Mouse (Mus musculus): ENCODE results near the gene Fbxo36. TPM values are rescaled to one million over a fixed set of nuclear protein-coding genes. Genes with fewer than 3 reads are reported as not detected.

The Fbxo36 gene
- polyA plus RNA-seq, 1 experiment from 2014 or later = 11.8 TPM

DNA sequence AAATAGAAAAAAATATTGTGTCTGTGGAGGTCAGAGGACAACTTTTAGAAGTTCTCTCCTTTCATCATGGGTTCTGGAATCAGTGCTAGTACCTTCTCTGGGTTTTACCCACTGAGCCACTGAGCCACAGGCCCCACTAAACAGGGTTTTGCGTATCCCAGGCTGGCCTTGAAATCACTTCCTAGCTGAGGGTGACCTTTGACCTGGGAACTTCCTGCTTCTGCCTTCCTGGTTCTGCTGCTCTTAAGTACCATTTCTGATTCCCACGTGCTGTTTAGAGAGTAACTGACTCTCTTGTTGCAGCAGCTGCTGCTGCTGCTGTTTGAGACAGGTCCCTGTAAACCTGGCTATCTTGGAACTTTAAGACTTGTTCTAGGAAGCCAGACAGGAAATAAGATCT, 25.0 kb downstream of the Fbxo36 start:
- 42% methylated on average over 2 of the region's 2 CpGs for WGBS
- H3K9ac ChIP-seq (ENCODE audit: low read length) = no peak overlapping the region
- H3K4me2 ChIP-seq (ENCODE audit: low read length) = no peak overlapping the region
- H3K27me3 ChIP-seq (replicated peaks; ENCODE audit: control insufficient read depth, insufficient read depth, low read length) = no peaks in the 10 kb centered on the region
- ATAC-seq (replicated peaks; ENCODE audit: low FRiP score, low TSS enrichment, low read depth) (no peak), DNase-seq (ENCODE audit: low spot score) (no peak)
- no peak overlapping the region for H3K27ac ChIP-seq (ENCODE audit: low read depth)
- 0 out of 2 replicates have a peak, but pooled peaks cover 2% of the 10 kb centered on the region for H3K4me1 ChIP-seq (replicated peaks; ENCODE audit: control insufficient read depth, insufficient read depth, low read length)
- no peak overlapping the region for H3K4me3 ChIP-seq (ENCODE audit: low read depth, low read length)
- no peaks in the 10 kb centered on the region for H3K36me3 ChIP-seq (ENCODE audit: control insufficient read depth, insufficient read depth, low read length)
- no peaks in the 10 kb centered on the region for H3K9me3 ChIP-seq (ENCODE audit: control insufficient read depth, low read length)

GRCm38 (mm10) chr1:84866231-84866630, 26.6 kb downstream of the Fbxo36 start:
- H3K9me3 ChIP-seq (ENCODE audit: control insufficient read depth, low read length) = no peaks in the 10 kb centered on the region
- no peak overlapping the region for H3K4me2 ChIP-seq (ENCODE audit: low read length)
- H3K4me1 ChIP-seq (replicated peaks; ENCODE audit: control insufficient read depth, insufficient read depth, low read length) = 0 out of 2 replicates have a peak, but pooled peaks cover 2% of the 10 kb centered on the region
- DNase-seq (ENCODE audit: low spot score) (no peak), ATAC-seq (replicated peaks; ENCODE audit: low FRiP score, low TSS enrichment, low read depth) (no peak)
- no peaks in the 10 kb centered on the region for H3K36me3 ChIP-seq (ENCODE audit: control insufficient read depth, insufficient read depth, low read length)
- no peaks in the 10 kb centered on the region for H3K27me3 ChIP-seq (replicated peaks; ENCODE audit: control insufficient read depth, insufficient read depth, low read length)
- 88% methylated on average over 6 of the region's 6 CpGs for WGBS
- no peak overlapping the region for H3K4me3 ChIP-seq (ENCODE audit: low read depth, low read length)
- H3K9ac ChIP-seq (ENCODE audit: low read length) = no peak overlapping the region
- no peak overlapping the region for H3K27ac ChIP-seq (ENCODE audit: low read depth)

DNA sequence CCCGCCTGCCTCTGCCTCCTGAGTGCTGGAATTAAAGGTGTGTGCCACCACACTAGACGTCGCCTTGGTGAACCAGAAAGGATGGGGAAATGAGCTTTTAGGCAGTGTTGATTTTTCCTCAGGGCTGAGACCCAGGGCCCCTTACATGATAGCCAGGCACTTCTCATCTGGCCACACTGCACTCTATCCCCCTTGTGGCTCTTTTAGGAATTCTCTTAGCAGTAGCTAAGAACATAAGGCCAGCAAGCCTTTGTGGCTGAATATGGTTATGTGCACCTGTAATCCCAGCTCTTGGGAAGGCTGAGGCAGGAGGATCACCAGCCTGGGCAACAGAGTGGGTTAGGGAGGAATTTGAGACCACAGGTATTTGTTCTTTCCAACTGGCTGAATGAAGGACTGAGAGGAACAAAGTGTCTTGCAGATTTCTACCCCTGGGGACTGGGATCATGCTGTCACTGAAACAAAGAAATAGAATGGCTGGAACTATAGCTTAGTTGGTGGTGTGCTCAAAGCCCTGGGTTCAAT, 27.1 kb downstream of the Fbxo36 start:
- no peak for DNase-seq (ENCODE audit: low spot score)
- Histone ChIP-seq H3K9ac (ENCODE audit: low read length) (no peak overlapping the region), H3K36me3 (ENCODE audit: control insufficient read depth, insufficient read depth, low read length) (no peaks in the 10 kb centered on the region), H3K4me3 (ENCODE audit: low read depth, low read length) (no peak overlapping the region), H3K27ac (ENCODE audit: low read depth) (no peak overlapping the region), H3K4me2 (ENCODE audit: low read length) (no peak overlapping the region), H3K27me3 (replicated peaks; ENCODE audit: control insufficient read depth, insufficient read depth, low read length) (no peaks in the 10 kb centered on the region), H3K9me3 (ENCODE audit: control insufficient read depth, low read length) (no peaks in the 10 kb centered on the region), H3K4me1 (replicated peaks; ENCODE audit: control insufficient read depth, insufficient read depth, low read length) (0 out of 2 replicates have a peak, but pooled peaks cover 2% of the 10 kb centered on the region)
- ATAC-seq (replicated peaks; ENCODE audit: low FRiP score, low TSS enrichment, low read depth) = no peak
- 95% methylated on average over 3 of the region's 3 CpGs for WGBS

- H3K9ac ChIP-seq (ENCODE audit: low read length) = no peak overlapping the region
- H3K4me2 ChIP-seq (ENCODE audit: low read length) = no peak overlapping the region
- no peak overlapping the region for H3K4me3 ChIP-seq (ENCODE audit: low read depth, low read length)
- H3K27me3 ChIP-seq (replicated peaks; ENCODE audit: control insufficient read depth, insufficient read depth, low read length) = no peaks in the 10 kb centered on the region
- no peak for DNase-seq (ENCODE audit: low spot score)
- ATAC-seq (replicated peaks; ENCODE audit: low FRiP score, low TSS enrichment, low read depth) = no peak
- H3K4me1 ChIP-seq (replicated peaks; ENCODE audit: control insufficient read depth, insufficient read depth, low read length) = 0 out of 2 replicates have a peak, but pooled peaks cover 2% of the 10 kb centered on the region
- H3K27ac ChIP-seq (ENCODE audit: low read depth) = no peak overlapping the region
- no peaks in the 10 kb centered on the region for H3K9me3 ChIP-seq (ENCODE audit: control insufficient read depth, low read length)
- no peaks in the 10 kb centered on the region for H3K36me3 ChIP-seq (ENCODE audit: control insufficient read depth, insufficient read depth, low read length)
Measured at GRCm38 (mm10) chr1:84868311-84868710, 28.7 kb downstream of the Fbxo36 start.

DNA sequence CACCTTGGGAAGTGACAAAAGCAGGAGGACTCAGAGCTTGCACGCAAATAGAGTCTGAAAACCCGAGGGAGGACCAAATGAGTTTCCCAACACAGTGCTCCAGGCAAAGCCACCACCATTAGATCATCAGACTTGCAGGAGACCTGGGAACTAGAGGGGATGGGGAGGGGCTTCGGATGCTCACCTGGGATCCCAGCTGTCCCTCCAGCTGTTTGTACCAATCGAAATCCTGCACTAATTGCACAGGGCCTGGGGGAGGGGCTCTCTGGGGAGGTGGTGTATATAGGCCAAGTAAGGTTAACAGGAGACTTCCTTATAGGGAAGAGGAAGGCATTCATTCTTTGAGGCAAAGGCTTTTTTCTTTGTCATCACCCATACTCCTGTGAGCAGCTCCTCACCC, 29.2 kb downstream of the Fbxo36 start:
- Histone ChIP-seq H3K4me1 (replicated peaks; ENCODE audit: control insufficient read depth, insufficient read depth, low read length) (0 out of 2 replicates have a peak, but pooled peaks cover 2% of the 10 kb centered on the region), H3K36me3 (ENCODE audit: control insufficient read depth, insufficient read depth, low read length) (no peaks in the 10 kb centered on the region), H3K27ac (ENCODE audit: low read depth) (no peak overlapping the region), H3K4me2 (ENCODE audit: low read length) (no peak overlapping the region), H3K9ac (ENCODE audit: low read length) (no peak overlapping the region), H3K4me3 (ENCODE audit: low read depth, low read length) (no peak overlapping the region), H3K27me3 (replicated peaks; ENCODE audit: control insufficient read depth, insufficient read depth, low read length) (no peaks in the 10 kb centered on the region), H3K9me3 (ENCODE audit: control insufficient read depth, low read length) (no peaks in the 10 kb centered on the region)
- DNase-seq (ENCODE audit: low spot score) (no peak), ATAC-seq (replicated peaks; ENCODE audit: low FRiP score, low TSS enrichment, low read depth) (no peak)
- WGBS = 70% methylated on average over 4 of the region's 4 CpGs

DNA sequence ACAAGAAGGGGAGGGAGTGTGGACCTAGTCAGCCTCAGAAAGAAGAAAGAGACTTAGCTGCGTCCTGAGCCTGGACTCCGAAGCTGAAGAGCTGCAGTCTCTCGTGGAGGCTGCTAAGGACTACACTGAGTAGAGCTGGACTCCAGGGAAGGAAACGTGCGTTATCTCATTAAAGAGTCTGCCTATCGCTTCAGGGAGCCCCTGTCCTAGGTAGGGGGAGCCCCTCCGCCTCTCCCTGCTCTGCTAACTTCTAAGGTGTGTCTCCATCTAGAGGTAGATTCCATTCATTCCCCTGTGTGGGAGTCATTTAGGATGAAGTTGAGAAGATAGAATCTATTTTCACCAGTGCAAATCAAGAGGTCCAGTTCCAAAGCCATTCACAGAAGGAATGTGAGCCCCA, 29.9 kb downstream of the Fbxo36 start:
- WGBS = 41% methylated on average over 7 of the region's 7 CpGs
- ATAC-seq (replicated peaks; ENCODE audit: low FRiP score, low TSS enrichment, low read depth) = 0 out of 2 replicates have a peak, but pooled peaks have one; percentile 18
- Histone ChIP-seq H3K36me3 (ENCODE audit: control insufficient read depth, insufficient read depth, low read length) (no peaks in the 10 kb centered on the region), H3K9ac (ENCODE audit: low read length) (no peak overlapping the region), H3K27ac (ENCODE audit: low read depth) (no peak overlapping the region), H3K27me3 (replicated peaks; ENCODE audit: control insufficient read depth, insufficient read depth, low read length) (no peaks in the 10 kb centered on the region), H3K9me3 (ENCODE audit: control insufficient read depth, low read length) (no peaks in the 10 kb centered on the region), H3K4me2 (ENCODE audit: low read length) (no peak overlapping the region), H3K4me1 (replicated peaks; ENCODE audit: control insufficient read depth, insufficient read depth, low read length) (0 out of 2 replicates have a peak, but pooled peaks cover 2% of the 10 kb centered on the region), H3K4me3 (ENCODE audit: low read depth, low read length) (no peak overlapping the region)
- no peak for DNase-seq (ENCODE audit: low spot score)

DNA sequence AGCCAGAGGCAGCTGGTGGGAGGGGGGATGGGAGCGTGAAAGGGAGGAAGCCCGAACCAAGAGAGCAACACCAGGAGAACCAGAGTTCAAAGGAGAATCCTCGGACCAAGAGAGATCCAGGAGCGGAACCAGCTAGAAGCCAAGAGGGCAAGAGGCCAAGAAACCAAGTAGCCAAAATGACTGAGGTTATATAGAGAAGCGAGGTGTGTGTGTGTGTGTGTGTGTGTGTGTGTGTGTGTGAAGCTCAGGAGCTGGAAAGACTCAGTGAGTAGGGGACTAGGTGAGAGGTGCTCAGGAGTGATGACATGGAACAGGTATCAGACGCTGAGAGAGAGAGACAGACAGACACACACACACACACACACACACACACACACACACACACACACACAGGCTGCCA, 31.5 kb downstream of the Fbxo36 start:
- 71% methylated on average over 5 of the region's 6 CpGs for WGBS

GRCm38 (mm10) chr1:84872105-84872504, 32.5 kb downstream of the Fbxo36 start:
- Histone ChIP-seq H3K4me1 (replicated peaks; ENCODE audit: control insufficient read depth, insufficient read depth, low read length) (no peaks in the 10 kb centered on the region), H3K36me3 (ENCODE audit: control insufficient read depth, insufficient read depth, low read length) (no peaks in the 10 kb centered on the region), H3K4me2 (ENCODE audit: low read length) (no peak overlapping the region), H3K27me3 (replicated peaks; ENCODE audit: control insufficient read depth, insufficient read depth, low read length) (no peaks in the 10 kb centered on the region), H3K27ac (ENCODE audit: low read depth) (no peak overlapping the region), H3K9ac (ENCODE audit: low read length) (no peak overlapping the region), H3K9me3 (ENCODE audit: control insufficient read depth, low read length) (no peaks in the 10 kb centered on the region), H3K4me3 (ENCODE audit: low read depth, low read length) (no peak overlapping the region)
- DNase-seq (ENCODE audit: low spot score) (no peak), ATAC-seq (replicated peaks; ENCODE audit: low FRiP score, low TSS enrichment, low read depth) (no peak)
- 18% methylated on average over 3 of the region's 3 CpGs for WGBS

More for the DNA sequence above, 31.5 kb downstream of the Fbxo36 start:
- DNase-seq (ENCODE audit: low spot score) (no peak), ATAC-seq (replicated peaks; ENCODE audit: low FRiP score, low TSS enrichment, low read depth) (no peak)
- no peaks in the 10 kb centered on the region for H3K9me3 ChIP-seq (ENCODE audit: control insufficient read depth, low read length)
- H3K4me3 ChIP-seq (ENCODE audit: low read depth, low read length) = no peak overlapping the region
- no peaks in the 10 kb centered on the region for H3K36me3 ChIP-seq (ENCODE audit: control insufficient read depth, insufficient read depth, low read length)
- H3K27ac ChIP-seq (ENCODE audit: low read depth) = no peak overlapping the region
- no peak overlapping the region for H3K4me2 ChIP-seq (ENCODE audit: low read length)
- no peaks in the 10 kb centered on the region for H3K4me1 ChIP-seq (replicated peaks; ENCODE audit: control insufficient read depth, insufficient read depth, low read length)
- no peak overlapping the region for H3K9ac ChIP-seq (ENCODE audit: low read length)
- no peaks in the 10 kb centered on the region for H3K27me3 ChIP-seq (replicated peaks; ENCODE audit: control insufficient read depth, insufficient read depth, low read length)

- Histone ChIP-seq H3K4me3 (ENCODE audit: low read depth, low read length) (no peak overlapping the region), H3K9ac (ENCODE audit: low read length) (no peak overlapping the region), H3K4me1 (replicated peaks; ENCODE audit: control insufficient read depth, insufficient read depth, low read length) (no peaks in the 10 kb centered on the region), H3K27ac (ENCODE audit: low read depth) (no peak overlapping the region), H3K4me2 (ENCODE audit: low read length) (no peak overlapping the region), H3K9me3 (ENCODE audit: control insufficient read depth, low read length) (no peaks in the 10 kb centered on the region), H3K36me3 (ENCODE audit: control insufficient read depth, insufficient read depth, low read length) (no peaks in the 10 kb centered on the region), H3K27me3 (replicated peaks; ENCODE audit: control insufficient read depth, insufficient read depth, low read length) (no peaks in the 10 kb centered on the region)
- DNase-seq (ENCODE audit: low spot score) = no peak
- ATAC-seq (replicated peaks; ENCODE audit: low FRiP score, low TSS enrichment, low read depth) = no peak
- WGBS = 69% methylated on average over 4 of the region's 4 CpGs
Measured at GRCm38 (mm10) chr1:84872939-84873338, 33.3 kb downstream of the Fbxo36 start.
